Mouse (Mus musculus): ENCODE measurements around the gene Wdr20rt.
"Not testable (repeated sequence)": the region's sequence is repeated elsewhere in the genome, so short reads cannot be mapped to it uniquely, and the experiment has no call there.

The Wdr20rt gene

GRCm38 (mm10) chr12:65225467-65225945, at the start of gene Wdr20rt:
TSS of gene Wdr20rt (plus strand) at chr12:65225517.
- DNase-seq, result no peak

GRCm38 (mm10) chr12:65187365-65187764, 38.0 kb upstream of the Wdr20rt start:
- DNase-seq, result no peak

DNA sequence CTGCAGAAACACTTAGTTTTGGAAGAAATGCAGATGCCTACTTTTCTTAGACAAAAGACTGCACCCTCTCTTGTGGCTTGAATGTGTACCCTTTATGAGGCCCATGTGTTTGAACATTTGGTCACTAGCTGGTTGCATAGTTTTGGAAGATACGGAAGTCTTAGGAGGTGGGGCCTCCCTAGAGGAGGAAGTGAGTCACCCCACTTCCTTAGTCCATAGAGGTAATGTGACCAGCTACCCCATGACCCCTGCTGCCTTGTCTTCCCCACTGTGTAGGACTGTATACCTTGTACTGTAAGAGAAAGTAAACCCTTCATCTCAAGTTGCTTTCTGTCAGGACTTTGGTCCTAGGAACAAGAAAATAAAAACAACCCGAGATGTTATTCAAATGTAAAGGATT, 36.1 kb upstream of the Wdr20rt start:
- DNase-seq, result no peak

DNA sequence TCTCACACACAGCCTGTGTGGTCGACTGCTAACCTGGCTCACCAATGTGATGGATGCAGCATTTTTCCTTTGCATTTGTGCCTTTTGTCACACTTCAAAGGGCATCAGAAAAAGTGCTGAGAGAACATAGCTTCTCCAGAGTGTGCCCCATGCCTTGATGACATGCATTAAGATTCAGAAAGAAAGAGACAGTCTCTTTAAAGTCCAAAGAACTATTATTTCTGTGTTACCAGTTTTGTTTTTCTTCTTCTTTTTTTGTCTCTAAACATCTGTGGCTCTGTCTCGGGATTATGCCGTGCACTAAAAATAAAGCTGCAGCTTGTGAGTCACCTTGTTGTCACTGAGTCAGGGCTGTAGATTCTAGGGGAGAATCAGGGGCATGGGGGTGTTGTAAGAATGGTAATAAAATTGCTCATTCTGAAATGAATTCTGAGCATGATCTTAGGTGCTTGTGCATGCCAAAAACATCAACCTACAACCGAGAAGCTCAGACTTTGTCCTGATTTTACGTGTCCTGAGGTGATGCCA, 31.2 kb upstream of the Wdr20rt start:
- no peak for DNase-seq

- DNase-seq, result no peak
These were observed 23.5 kb upstream of the Wdr20rt start for GRCm38 (mm10) chr12:65201812-65202211.

DNA sequence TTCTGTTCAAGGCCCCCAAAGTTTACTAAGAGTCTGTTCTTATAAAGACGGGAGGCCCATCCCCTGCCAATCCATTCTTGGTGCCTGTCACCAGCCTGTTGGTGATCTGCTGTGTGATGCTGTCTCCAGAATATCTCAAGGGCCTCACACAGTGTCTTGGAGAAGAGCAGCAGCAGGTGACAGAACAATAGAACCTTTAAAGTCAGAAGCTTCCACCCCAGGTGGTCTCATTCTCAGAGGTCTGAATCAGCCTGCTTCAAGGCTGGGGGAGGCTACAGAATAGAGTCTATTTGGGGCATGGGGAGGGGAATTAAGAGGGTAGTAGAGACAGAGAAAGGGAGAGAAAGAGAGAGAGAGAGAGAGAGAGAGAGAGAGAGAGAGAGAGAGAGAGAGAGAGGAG, 18.9 kb upstream of the Wdr20rt start:
- no peak for DNase-seq

DNA sequence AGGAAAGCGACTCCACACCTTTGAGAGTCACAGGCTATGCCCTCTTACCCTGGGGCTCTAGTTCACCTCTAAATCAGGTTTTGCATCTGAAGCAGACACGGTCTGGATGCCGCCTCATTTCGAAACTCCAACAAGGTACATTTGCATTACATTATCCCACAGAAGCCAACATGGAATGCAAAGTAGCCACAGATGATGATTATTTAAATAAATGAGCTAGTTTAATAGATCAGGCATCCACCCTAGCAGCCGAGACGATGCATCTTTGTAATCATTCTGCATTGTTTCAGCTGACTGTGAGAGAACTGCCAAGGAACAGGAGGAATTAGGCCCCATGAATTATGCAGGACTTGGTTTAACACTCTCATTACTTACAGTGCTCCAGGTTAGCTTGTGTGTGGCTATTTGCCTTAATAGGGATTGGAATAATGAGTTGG, 8.9 kb upstream of the Wdr20rt start:
- DNase-seq, result no peak

GRCm38 (mm10) chr12:65228628-65229027, 3.3 kb downstream of the Wdr20rt start:
- DNase-seq, result no peak

GRCm38 (mm10) chr12:65229041-65229440, 3.7 kb downstream of the Wdr20rt start:
- DNase-seq, result no peak

GRCm38 (mm10) chr12:65232801-65233200, 7.5 kb downstream of the Wdr20rt start:
- DNase-seq, result not testable (repeated sequence)

DNA sequence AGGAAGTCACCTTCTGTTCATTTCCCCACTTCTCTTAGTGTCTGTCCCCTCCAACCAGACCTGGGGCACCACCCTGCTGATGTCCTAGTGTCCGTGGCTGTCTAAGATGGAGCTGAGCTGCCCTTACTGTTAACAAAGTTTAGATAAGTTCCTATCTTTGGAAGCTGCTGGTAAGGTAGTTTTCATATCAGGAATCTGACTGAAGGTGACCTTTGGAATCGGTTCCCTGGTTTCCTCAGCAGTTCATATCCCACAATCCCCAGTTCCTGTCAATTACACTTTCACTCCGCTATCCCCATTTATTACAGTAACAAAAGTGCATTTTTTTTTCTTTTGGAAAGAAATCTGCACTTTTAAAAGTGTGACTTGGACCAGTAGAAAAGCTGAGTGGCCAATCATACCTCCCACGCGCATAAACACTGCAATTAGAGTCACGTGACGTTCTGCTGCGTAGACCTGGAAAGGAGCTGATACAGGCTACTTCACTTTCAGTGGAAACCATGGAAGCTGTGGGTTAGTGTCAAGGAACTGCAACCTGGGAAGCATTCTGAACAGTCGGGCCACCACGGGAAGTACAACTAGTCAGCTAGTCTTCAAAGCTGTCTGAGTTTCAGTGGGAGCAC, 24.9 kb downstream of the Wdr20rt start:
- no peak for DNase-seq

- no peak for DNase-seq
These were observed 31.6 kb downstream of the Wdr20rt start for GRCm38 (mm10) chr12:65256887-65257286.

DNA sequence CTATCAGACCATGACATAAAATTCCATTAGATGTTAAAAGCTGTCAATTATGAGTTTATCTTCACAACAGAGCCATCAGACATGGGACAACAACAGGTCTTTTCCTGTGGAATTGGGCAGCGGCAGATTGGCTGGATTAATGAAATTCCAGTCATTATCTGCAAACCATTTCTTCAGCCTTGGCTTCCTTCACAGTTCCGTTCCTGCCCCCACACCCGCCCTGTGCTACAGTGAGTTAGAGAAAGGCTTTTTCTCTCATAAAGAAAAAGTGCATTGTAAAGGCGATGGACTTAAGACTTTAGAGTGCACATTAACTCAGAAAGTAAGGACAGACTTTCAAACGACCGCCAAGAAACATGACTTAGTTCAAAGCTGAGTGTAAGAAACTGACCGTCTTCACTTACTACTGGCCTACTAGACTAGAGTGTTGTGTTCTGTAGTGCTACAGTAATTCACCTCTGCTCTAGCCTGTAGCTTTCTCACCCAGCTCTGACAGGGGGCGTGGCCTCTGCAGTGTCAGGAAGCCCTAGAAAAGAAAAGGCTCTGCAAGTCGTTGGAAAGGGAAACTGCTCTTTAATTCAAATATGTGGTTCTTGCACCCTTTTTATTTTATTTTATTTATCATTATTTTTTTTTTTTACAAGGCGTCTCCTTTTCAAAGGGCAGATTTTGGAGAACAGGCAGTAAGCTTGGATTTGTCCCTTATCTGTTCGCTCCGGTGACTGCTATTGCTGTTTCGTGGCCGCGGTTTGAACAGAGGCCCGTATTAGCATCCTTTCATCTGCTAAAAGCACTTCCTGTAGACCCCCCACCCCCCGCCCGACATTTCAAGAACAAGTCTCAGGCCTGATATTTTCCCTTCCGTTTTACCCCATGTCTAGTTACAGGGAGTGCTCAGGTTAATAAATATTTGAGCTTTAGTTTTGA, 33.2 kb downstream of the Wdr20rt start:
- no peak for DNase-seq

DNA sequence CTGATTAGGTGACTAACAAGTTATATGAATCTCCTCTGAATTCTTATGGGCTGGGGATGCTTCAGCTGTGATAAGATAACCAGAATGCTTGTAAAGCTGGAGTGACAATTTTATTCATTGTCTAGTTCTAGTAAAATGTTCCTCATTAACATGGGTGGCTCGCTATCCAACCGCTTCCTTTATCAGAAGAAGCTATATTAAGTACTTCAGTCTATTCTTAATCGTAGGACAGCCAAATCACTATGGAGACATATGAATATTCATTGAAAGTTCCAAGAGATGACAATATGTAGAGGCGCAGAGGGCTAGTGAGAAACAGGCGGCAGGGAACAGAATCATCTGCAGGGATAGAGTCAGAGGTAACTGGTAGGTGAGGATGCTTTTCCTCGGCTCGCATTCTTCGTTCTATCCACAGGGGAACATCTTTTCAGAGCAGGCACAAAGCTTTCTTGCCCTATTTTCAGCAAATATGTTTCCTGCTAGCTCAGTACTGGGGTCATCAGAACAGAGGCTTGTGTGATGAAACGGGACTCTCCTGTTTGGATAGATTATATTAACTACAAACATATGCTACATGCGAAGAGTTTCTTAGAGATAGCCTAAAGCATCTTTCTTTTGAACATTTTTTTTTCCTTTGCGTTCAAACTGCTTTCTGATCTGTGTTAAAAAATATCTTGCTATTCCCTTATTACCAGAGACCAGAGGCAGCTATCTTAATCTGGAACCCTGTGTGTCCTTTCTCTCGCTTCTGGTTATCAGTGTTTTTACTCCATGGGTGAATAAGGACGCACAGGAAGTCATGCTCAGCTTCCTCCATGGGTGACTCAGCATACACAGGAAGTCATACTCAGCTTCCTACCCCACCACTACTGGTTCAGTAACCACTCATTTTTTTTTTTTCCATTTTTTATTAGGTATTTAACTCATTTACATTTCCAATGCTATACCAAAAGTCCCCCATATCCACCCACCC, 34.1 kb downstream of the Wdr20rt start:
- no peak for DNase-seq

GRCm38 (mm10) chr12:65268311-65268984, 43.1 kb downstream of the Wdr20rt start:
- no peak for DNase-seq

GRCm38 (mm10) chr12:65269406-65269805, 44.1 kb downstream of the Wdr20rt start:
- DNase-seq, result no peak

DNA sequence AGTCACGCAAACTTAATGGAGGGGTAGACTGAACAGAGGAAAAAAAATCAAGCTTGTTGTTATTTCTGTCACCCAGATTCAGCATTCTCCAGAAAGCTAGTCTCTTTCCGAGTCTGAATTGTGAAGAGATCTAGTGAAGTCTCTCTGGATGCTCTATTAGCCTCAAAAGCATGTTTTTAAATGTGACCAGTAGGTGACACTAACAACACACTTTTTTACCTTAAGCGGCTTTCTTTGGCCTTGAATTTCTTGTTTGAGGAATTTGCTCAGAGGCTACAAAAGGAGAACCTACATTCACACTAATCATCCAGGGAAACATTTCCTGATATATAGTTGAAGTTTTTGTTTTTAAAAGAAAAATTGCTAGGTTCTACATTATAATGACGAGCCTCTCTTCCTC, 48.5 kb downstream of the Wdr20rt start:
- DNase-seq, result no peak
